Mouse (Mus musculus) CH12.LX (cell line): Measurements from ENCODE around the gene Pcgf1. TPM values are rescaled to one million over a fixed set of nuclear protein-coding genes. Genes with fewer than 3 reads are reported as not detected.

ENCODE experiments used
- DNase-seq: peaks from one replicate; pipeline ENCODE4 v3.0.0-alpha.2; 2013; ENCODE audit errors: extremely low read depth
- H3K27ac ChIP-seq: 2 replicates; pipeline ENCODE4 v1.5.1; 2012; ENCODE audit warnings: low read depth, mild to moderate bottlenecking, control low read depth, moderate library complexity; ENCODE audit not compliant: insufficient read depth
- H3K27me3 ChIP-seq: replicated peaks from 2 replicates; pipeline ENCODE3; 2012; ENCODE audit warnings: inconsistent platforms
- H3K36me3 ChIP-seq, 2 experiments: replicated peaks in 1 of 2; 2 replicates each; pipeline versions ENCODE3 to v1.6.1; 2012; ENCODE audit warnings: inconsistent platforms in 1 of 2, low read length in 1 of 2, mild to moderate bottlenecking in 1 of 2, mixed read lengths in 1 of 2, moderate library complexity in 1 of 2; ENCODE audit not compliant: control insufficient read depth in 1 of 2, insufficient read depth in 1 of 2
- H3K4me1 ChIP-seq, 2 experiments: 2 replicates each; pipeline ENCODE4 v1.6.1; 2012; ENCODE audit warnings: inconsistent platforms in 1 of 2, moderate library complexity in 1 of 2; ENCODE audit not compliant: insufficient read depth in 2 of 2, control insufficient read depth in 1 of 2
- H3K4me2 ChIP-seq: 2 replicates; pipeline ENCODE4 v1.6.1; 2012; ENCODE audit warnings: low read depth, mild to moderate bottlenecking, control low read depth; ENCODE audit not compliant: poor library complexity, insufficient read depth, severe bottlenecking
- H3K4me3 ChIP-seq, 3 experiments: fragments of 150-350 bp in 1 of 3; sonication (generic) in 1 of 3; replicated peaks in 1 of 3; 2 replicates each; pipeline versions ENCODE3 to v1.5.1; 2011 to 2012; ENCODE audit warnings: low read depth in 2 of 3, low read length in 2 of 3, mild to moderate bottlenecking in 2 of 3, moderate library complexity in 2 of 3, control low read depth in 1 of 3, improper control_type of control experiment in 1 of 3, inconsistent platforms in 1 of 3, mixed read lengths in 1 of 3; ENCODE audit not compliant: poor library complexity in 1 of 3
- H3K79me2 ChIP-seq: replicated peaks from 2 replicates; pipeline ENCODE4 v1.6.1; 2012; ENCODE audit warnings: mild to moderate bottlenecking, moderate library complexity; ENCODE audit not compliant: control insufficient read depth, poor library complexity, insufficient read depth, severe bottlenecking; ENCODE audit errors: extremely low read depth
- H3K9ac ChIP-seq: 2 replicates; pipeline ENCODE4 v1.6.1; 2012; ENCODE audit warnings: low read depth, mild to moderate bottlenecking, control low read depth, moderate library complexity; ENCODE audit not compliant: insufficient read depth
- H3K9me3 ChIP-seq: replicated peaks from 2 replicates; pipeline ENCODE3; 2012; ENCODE audit warnings: low read length, inconsistent platforms, mixed read lengths
- BHLHE40 ChIP-seq: IDR thresholded peaks from 2 replicates; pipeline ENCODE4 v1.6.1; 2011; ENCODE audit warnings: mild to moderate bottlenecking, low read depth, low read length, improper control_type of control experiment
- CHD1 ChIP-seq: IDR thresholded peaks from 2 replicates; pipeline ENCODE4 v1.6.1; 2012; ENCODE audit warnings: low read depth, low read length, improper control_type of control experiment, inconsistent platforms
- CHD2 ChIP-seq: IDR thresholded peaks from 2 replicates; pipeline ENCODE4 v1.6.1; 2011; ENCODE audit warnings: low read length, improper control_type of control experiment
- CTCF ChIP-seq, 2 experiments: IDR thresholded peaks in 1 of 2; conservative IDR thresholded peaks in 1 of 2; 2 replicates each; pipeline ENCODE4 v1.5.1; 2011 to 2012; ENCODE audit warnings: low read depth in 2 of 2, low read length in 2 of 2, improper control_type of control experiment in 1 of 2, inconsistent platforms in 1 of 2, mild to moderate bottlenecking in 1 of 2, moderate library complexity in 1 of 2
- ETS1 ChIP-seq: conservative IDR thresholded peaks from 2 replicates; pipeline ENCODE4 v1.6.1; 2012; ENCODE audit warnings: low read depth, mild to moderate bottlenecking, inconsistent platforms, low read length, improper control_type of control experiment, moderate library complexity
- GABPA ChIP-seq: IDR thresholded peaks from 2 replicates; pipeline ENCODE4 v1.6.1; 2012; ENCODE audit warnings: low read depth, low read length, improper control_type of control experiment, inconsistent platforms; ENCODE audit not compliant: insufficient replicate concordance
- HCFC1 ChIP-seq: IDR thresholded peaks from 2 replicates; pipeline ENCODE4 v1.6.1; 2012; ENCODE audit warnings: low read depth, mild to moderate bottlenecking, inconsistent platforms, low read length, improper control_type of control experiment
- IRF4 ChIP-seq: IDR thresholded peaks from 2 replicates; pipeline ENCODE4 v1.6.1; 2014; ENCODE audit warnings: low read depth, mild to moderate bottlenecking, inconsistent platforms, low read length, improper control_type of control experiment
- JUN ChIP-seq: IDR thresholded peaks from 2 replicates; pipeline ENCODE4 v1.6.1; 2011; ENCODE audit warnings: low read depth, mild to moderate bottlenecking, low read length, improper control_type of control experiment, moderate library complexity; ENCODE audit not compliant: insufficient read depth
- JUND ChIP-seq: conservative IDR thresholded peaks from 2 replicates; pipeline ENCODE4 v1.6.1; 2011; ENCODE audit warnings: low read depth, low read length, improper control_type of control experiment
- MAFK ChIP-seq: IDR thresholded peaks from 2 replicates; pipeline ENCODE4 v1.6.1; 2011; ENCODE audit warnings: low read length, improper control_type of control experiment; ENCODE audit not compliant: insufficient replicate concordance
- MAX ChIP-seq: IDR thresholded peaks from 2 replicates; pipeline ENCODE4 v1.6.1; 2011; ENCODE audit warnings: low read length, improper control_type of control experiment
- MAZ ChIP-seq: IDR thresholded peaks from 2 replicates; pipeline ENCODE4 v1.6.1; 2012; ENCODE audit warnings: low read depth, mild to moderate bottlenecking, inconsistent platforms, low read length, improper control_type of control experiment, moderate library complexity
- MEF2A ChIP-seq: IDR thresholded peaks from 2 replicates; pipeline ENCODE4 v1.6.1; 2014; ENCODE audit warnings: low read depth, mild to moderate bottlenecking, inconsistent platforms, low read length, improper control_type of control experiment, borderline replicate concordance
- MXI1 ChIP-seq: IDR thresholded peaks from 2 replicates; pipeline ENCODE4 v1.6.1; 2011; ENCODE audit warnings: mild to moderate bottlenecking, low read depth, low read length, improper control_type of control experiment
- MYC ChIP-seq: IDR thresholded peaks from 2 replicates; pipeline ENCODE4 v1.6.1; 2011; ENCODE audit warnings: low read depth, mild to moderate bottlenecking, improper control_type of control experiment, low read length
- NELFE ChIP-seq: IDR thresholded peaks from 2 replicates; pipeline ENCODE4 v1.6.1; 2011; ENCODE audit warnings: low read depth, low read length, improper control_type of control experiment
- NRF1 ChIP-seq: IDR thresholded peaks from 2 replicates; pipeline ENCODE4 v1.6.1; 2014; ENCODE audit warnings: low read depth, mild to moderate bottlenecking, inconsistent platforms, low read length, improper control_type of control experiment, moderate library complexity
- PAX5 ChIP-seq: IDR thresholded peaks from 2 replicates; pipeline ENCODE4 v1.6.1; 2012; ENCODE audit warnings: low read length, inconsistent platforms, mixed read lengths
- POLR2A ChIP-seq: IDR thresholded peaks from 2 replicates; pipeline ENCODE4 v1.6.1; 2011; ENCODE audit warnings: low read depth, mild to moderate bottlenecking, improper control_type of control experiment, low read length
- POLR2AphosphoS2 ChIP-seq: IDR thresholded peaks from 2 replicates; pipeline ENCODE4 v1.6.1; 2011; ENCODE audit warnings: low read depth, low read length, improper control_type of control experiment
- RAD21 ChIP-seq: IDR thresholded peaks from 2 replicates; pipeline ENCODE4 v1.6.1; 2011; ENCODE audit warnings: low read depth, mild to moderate bottlenecking, low read length, improper control_type of control experiment, moderate library complexity
- RCOR1 ChIP-seq: conservative IDR thresholded peaks from 2 replicates; pipeline ENCODE4 v1.6.1; 2012; ENCODE audit warnings: low read depth, mild to moderate bottlenecking, inconsistent platforms, low read length, improper control_type of control experiment
- SIN3A ChIP-seq: IDR thresholded peaks from 2 replicates; pipeline ENCODE4 v1.6.1; 2012; ENCODE audit warnings: low read length, improper control_type of control experiment, inconsistent platforms
- SMC3 ChIP-seq: IDR thresholded peaks from 2 replicates; pipeline ENCODE4 v1.6.1; 2011; ENCODE audit warnings: low read depth, low read length, improper control_type of control experiment
- TBP ChIP-seq: conservative IDR thresholded peaks from 2 replicates; pipeline ENCODE4 v1.6.1; 2011; ENCODE audit warnings: low read depth, low read length, improper control_type of control experiment
- TCF12 ChIP-seq: IDR thresholded peaks from 2 replicates; pipeline ENCODE4 v1.6.1; 2014; ENCODE audit warnings: low read depth, mild to moderate bottlenecking, inconsistent platforms, low read length, improper control_type of control experiment
- UBTF ChIP-seq: IDR thresholded peaks from 2 replicates; pipeline ENCODE4 v1.6.1; 2012; ENCODE audit warnings: low read depth, mild to moderate bottlenecking, inconsistent platforms, low read length, improper control_type of control experiment, moderate library complexity
- USF1 ChIP-seq: IDR thresholded peaks from 2 replicates; pipeline ENCODE4 v1.6.1; 2014; ENCODE audit warnings: low read depth, mild to moderate bottlenecking, inconsistent platforms, low read length, improper control_type of control experiment
- USF2 ChIP-seq: conservative IDR thresholded peaks from 2 replicates; pipeline ENCODE4 v1.6.1; 2011; ENCODE audit warnings: low read depth, low read length, improper control_type of control experiment
- ZKSCAN1 ChIP-seq: IDR thresholded peaks from 2 replicates; pipeline ENCODE4 v1.6.1; 2012; ENCODE audit warnings: low read depth, inconsistent platforms, low read length, improper control_type of control experiment, borderline replicate concordance
- ZMIZ1 ChIP-seq: IDR thresholded peaks from 2 replicates; pipeline ENCODE4 v1.6.1; 2012; ENCODE audit warnings: low read depth, mild to moderate bottlenecking, inconsistent platforms, low read length, improper control_type of control experiment
- ZNF384 ChIP-seq: IDR thresholded peaks from 2 replicates; pipeline ENCODE4 v1.6.1; 2012; ENCODE audit warnings: low read depth, low read length, improper control_type of control experiment, inconsistent platforms
- dilution Hi-C: fragments of 300-500 bp; cut with MboI; formaldehyde crosslinking; loops from 2 replicates; pipeline ENCODE4 v1.14.3; 2020; ENCODE audit warnings: low sequenced_read_pairs; ENCODE audit not compliant: extremely low pct_unique_long_range_greater_than_20kb, extremely low pct_ligation_motif_present
- in situ Hi-C: fragments of 300-500 bp; cut with MboI; formaldehyde crosslinking; loops from 3 replicates; pipeline ENCODE4 v1.14.3; 2019; ENCODE audit warnings: low sequenced_read_pairs, low pct_ligation_motif_present, low pct_unique_long_range_greater_than_20kb, mixed read lengths
- polyA plus RNA-seq: library from polyadenylated mRNA; unstranded; fragments of >175 nt; gene quantifications from 2 replicates; pipeline ENCODE4 v1.2.1, GENCODE M21; 2012; ENCODE audit warnings: low read depth; ENCODE audit not compliant: insufficient read length
- total RNA-seq, 2 experiments: library from RNA; depleted of rRNA; stranded (reverse); fragments of 300-350 nt in 1 of 2; fragments of >200 nt in 1 of 2; gene quantifications; 2 replicates each; pipeline ENCODE4 v1.2.3; 2012 to 2014

The Pcgf1 gene
- total and polyA plus RNA-seq, 3 experiments: 12.4 to 16.6 (median 12.5) TPM

GRCm38 (mm10) chr6:83043993-83044392 lies 33.7 kb upstream of the Pcgf1 start:
- Histone ChIP-seq H3K4me2 (no peak overlapping the region), H3K27me3 (no peaks in the 10 kb centered on the region), H3K36me3 (no peaks in the 10 kb centered on the region), H3K4me3 (no peak overlapping the region), H3K79me2 (no peaks in the 10 kb centered on the region), H3K4me1 (peaks cover 12 to 51% of the 10 kb centered on the region in 2 experiments), H3K9me3 (peaks cover 3% of the 10 kb centered on the region), H3K27ac (no peak overlapping the region), H3K9ac (no peak overlapping the region)
- in situ Hi-C loops: loop anchor here (5.0 kb wide), 1 partner anchor 37 kb away; no protein-coding TSS in a partner anchor
- dilution Hi-C loops: no loop called here
- DNase-seq: no peak
- TF ChIP-seq TBP (no peak), SMC3 (no peak), USF2 (no peak), ETS1 (no peak)

DNA sequence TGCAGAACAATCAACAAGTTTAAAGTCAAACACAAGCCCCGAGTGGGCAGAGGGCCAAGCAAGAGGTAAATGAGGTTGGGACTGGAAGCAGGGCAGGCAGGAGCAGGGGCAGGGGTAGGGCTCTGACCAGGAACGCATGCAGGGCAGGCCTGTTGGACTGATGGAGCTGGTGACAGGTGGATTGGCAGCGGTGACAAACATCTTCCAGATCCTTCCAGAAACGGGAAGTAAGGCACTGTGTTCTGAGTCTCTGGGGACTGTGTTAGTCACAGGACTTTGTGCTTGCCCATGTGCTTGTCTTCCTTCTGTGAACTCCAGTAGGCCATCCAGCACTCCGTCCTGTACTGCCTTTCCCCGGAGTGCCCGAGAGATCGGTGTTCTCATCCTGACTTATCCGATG lies 32.9 kb upstream of the Pcgf1 start:
- no peak overlapping the region for H3K27ac ChIP-seq
- in situ Hi-C loops (loop anchor here (5.0 kb wide), 1 partner anchor 37 kb away; no protein-coding TSS in a partner anchor), dilution Hi-C loops (no loop called here)
- H3K9ac ChIP-seq: no peak overlapping the region
- no peak overlapping the region for H3K4me2 ChIP-seq
- peak; percentile 91 for DNase-seq
- H3K36me3 ChIP-seq: peaks cover 0 to 3% of the 10 kb centered on the region in 2 experiments
- no peak overlapping the region for H3K4me3 ChIP-seq
- no peaks in the 10 kb centered on the region for H3K79me2 ChIP-seq
- peaks cover 12 to 49% of the 10 kb centered on the region in 2 experiments for H3K4me1 ChIP-seq
- no peaks in the 10 kb centered on the region for H3K27me3 ChIP-seq
- H3K9me3 ChIP-seq: peaks cover 3% of the 10 kb centered on the region
- TF ChIP-seq PAX5 (no peak), ZNF384 (no peak), ZMIZ1 (no peak), POLR2A (no peak), UBTF (no peak), POLR2AphosphoS2 (no peak), ZKSCAN1 (no peak), TCF12 (0 out of 2 replicates have a peak, but pooled peaks have one; percentile 44), JUN (no peak), MXI1 (no peak; the same call in 1 of the 2 replicates), NRF1 (no peak), USF1 (no peak), HCFC1 (no peak), TBP (peak; percentile 82), MAFK (no peak), CHD1 (no peak), RCOR1 (no peak; the same call in 1 of the 2 replicates), SIN3A (no peak), RAD21 (no peak), ETS1 (peak; percentile 67), MAX (peak; percentile 87), USF2 (no peak), BHLHE40 (peak; percentile 81), MYC (peak; percentile 90), MAZ (no peak), SMC3 (no peak), IRF4 (peak; percentile 53; the same call in 1 of the 2 replicates), JUND (peak; percentile 18; the same call in 1 of the 2 replicates), NELFE (0 out of 2 replicates have a peak, but pooled peaks have one; percentile 17), MEF2A (no peak), CHD2 (no peak), CTCF (conservative IDR thresholded peaks at IDR 0.05 in 1 of 2, IDR thresholded peaks at IDR 0.05 in 1 of 2; ENCODE audit: low read depth in 2 of 2, low read length in 2 of 2) (no peak), GABPA (no peak)
